Mouse (Mus musculus) hindbrain, embryonic 14.5 days (tissue): Measurements from ENCODE around the gene Gm4307. TPM values are rescaled to one million over a fixed set of nuclear protein-coding genes. Genes with fewer than 3 reads are reported as not detected.
"Not testable (repeated sequence)": the region's sequence is repeated elsewhere in the genome, so short reads cannot be mapped to it uniquely, and the experiment has no call there.

Experiments
- ATAC-seq: fragments of 200-750 bp; cut with Nextera tagmentation; 2 replicates; pipeline ENCODE4 v1.8.0; 2017; ENCODE audit warnings: moderate number of reproducible peaks, mild to moderate bottlenecking, moderate TSS enrichment, moderate library complexity; ENCODE audit not compliant: low FRiP score
- DNase-seq: peaks from one replicate; pipeline ENCODE4 v3.0.0-alpha.2; 2015; ENCODE audit warnings: low spot score
- H3K27ac ChIP-seq: fragments of 300-500 bp; sonication (generic); 2 replicates; pipeline ENCODE4 v1.5.1; 2014; ENCODE audit warnings: mild to moderate bottlenecking, moderate library complexity
- H3K27me3 ChIP-seq: fragments of 300-500 bp; sonication (generic); 2 replicates; pipeline ENCODE4 v1.6.1; 2014; ENCODE audit warnings: mild to moderate bottlenecking, low read length, mixed read lengths; ENCODE audit not compliant: control insufficient read depth, insufficient read depth
- H3K36me3 ChIP-seq: fragments of 300-500 bp; sonication (generic); replicated peaks from 2 replicates; pipeline ENCODE4 v1.6.1; 2014; ENCODE audit not compliant: control insufficient read depth, insufficient read depth
- H3K4me1 ChIP-seq: fragments of 300-500 bp; sonication (generic); replicated peaks from 2 replicates; pipeline ENCODE4 v1.6.1; 2014; ENCODE audit warnings: antibody characterized with exemption, low read length, mixed read lengths; ENCODE audit not compliant: control insufficient read depth, insufficient read depth
- H3K4me2 ChIP-seq: fragments of 300-500 bp; sonication (generic); replicated peaks from 2 replicates; pipeline ENCODE4 v1.6.1; 2014; ENCODE audit warnings: mild to moderate bottlenecking, moderate library complexity
- H3K4me3 ChIP-seq: fragments of 300-500 bp; sonication (generic); replicated peaks from 2 replicates; pipeline ENCODE4 v1.5.1; 2014; ENCODE audit warnings: mild to moderate bottlenecking, low read length
- H3K9ac ChIP-seq: fragments of 300-500 bp; sonication (generic); 2 replicates; pipeline ENCODE4 v1.6.1; 2014
- H3K9me3 ChIP-seq: fragments of 300-500 bp; sonication (generic); 2 replicates; pipeline ENCODE4 v1.6.1; 2016; ENCODE audit warnings: low read length; ENCODE audit not compliant: control insufficient read depth
- WGBS: fragments of 180-500 bp; shearing (Covaris S2); extraction: QIAGEN DNeasy Blood & Tissue Kit; methylation state at CpG from one replicate; pipeline ENCODE4 v1.1.7; 2014; 5-methylcytosine and 5-hydroxymethylcytosine counted together
- polyA plus RNA-seq: library from polyadenylated mRNA; unstranded; fragments of >200 nt; fragmentation: Nextera tagmentation; extraction: Ambion mirVana; gene quantifications from 2 replicates; pipeline ENCODE4 v1.2.1, GENCODE M21; 2014

The Gm4307 gene
- not detected in 2 replicates for polyA plus RNA-seq

GRCm38 (mm10) chr10:100361038-100361437, at the start of gene Gm4307:
Gene Gm4307, plus strand, starts transcription at chr10:100361338.
- H3K4me1 ChIP-seq, H3K4me2 ChIP-seq, H3K4me3 ChIP-seq, H3K27me3 ChIP-seq, H3K9me3 ChIP-seq, H3K27ac ChIP-seq, ATAC-seq, DNase-seq, H3K9ac ChIP-seq, H3K36me3 ChIP-seq: not testable (repeated sequence)
- WGBS, result no CpG with 5 or more reads among the region's 3 CpGs

GRCm38 (mm10) chr10:100335376-100335775, 25.8 kb upstream of the Gm4307 start, which contains the start of gene Gm4301:
Gene Gm4301, plus strand, starts transcription at chr10:100335676.
- not testable (repeated sequence) for H3K9ac ChIP-seq, DNase-seq, H3K4me2 ChIP-seq, H3K27ac ChIP-seq, ATAC-seq, H3K9me3 ChIP-seq, H3K27me3 ChIP-seq, H3K36me3 ChIP-seq, H3K4me1 ChIP-seq, H3K4me3 ChIP-seq
- WGBS, result no CpG with 5 or more reads among the region's 2 CpGs

- H3K4me3 ChIP-seq, H3K27ac ChIP-seq, H3K4me2 ChIP-seq, DNase-seq, H3K9me3 ChIP-seq, H3K4me1 ChIP-seq, H3K27me3 ChIP-seq, H3K9ac ChIP-seq, H3K36me3 ChIP-seq, ATAC-seq: not testable (repeated sequence)
- no CpG with 5 or more reads among the region's 3 CpGs for WGBS
Measured at GRCm38 (mm10) chr10:100340536-100340935, 20.6 kb upstream of the Gm4307 start, which contains the start of gene Gm4302. Gene Gm4302, plus strand, starts transcription at chr10:100340836.

GRCm38 (mm10) chr10:100345672-100346071, 15.5 kb upstream of the Gm4307 start, which contains the start of gene Gm4303:
Gene Gm4303, plus strand, starts transcription at chr10:100345972.
- not testable (repeated sequence) for H3K4me1 ChIP-seq, H3K4me3 ChIP-seq, DNase-seq, H3K4me2 ChIP-seq, H3K9ac ChIP-seq, H3K27ac ChIP-seq, H3K9me3 ChIP-seq, ATAC-seq, H3K36me3 ChIP-seq, H3K27me3 ChIP-seq
- WGBS, result no CpG with 5 or more reads among the region's 3 CpGs

GRCm38 (mm10) chr10:100350793-100351192, 10.3 kb upstream of the Gm4307 start, which contains the start of gene Gm4305:
Gene Gm4305, plus strand, starts transcription at chr10:100351093.
- H3K4me3 ChIP-seq, H3K36me3 ChIP-seq, H3K4me2 ChIP-seq, DNase-seq, H3K9ac ChIP-seq, H3K27me3 ChIP-seq, ATAC-seq, H3K9me3 ChIP-seq, H3K27ac ChIP-seq, H3K4me1 ChIP-seq: not testable (repeated sequence)
- no CpG with 5 or more reads among the region's 3 CpGs for WGBS

- not testable (repeated sequence) for DNase-seq, H3K9me3 ChIP-seq, H3K36me3 ChIP-seq, H3K4me3 ChIP-seq, H3K4me2 ChIP-seq, H3K27ac ChIP-seq, H3K27me3 ChIP-seq, ATAC-seq, H3K4me1 ChIP-seq, H3K9ac ChIP-seq
- WGBS, result 96% methylated on average over 2 of the region's 2 CpGs
Measured at GRCm38 (mm10) chr10:100356841-100357240, 4.3 kb upstream of the Gm4307 start.

GRCm38 (mm10) chr10:100382460-100382859, 21.3 kb downstream of the Gm4307 start, which contains the start of gene Gm4312:
Gene Gm4312, minus strand, starts transcription at chr10:100382560.
- not testable (repeated sequence) for H3K4me2 ChIP-seq, H3K27me3 ChIP-seq, H3K9ac ChIP-seq, H3K4me3 ChIP-seq, H3K36me3 ChIP-seq, H3K27ac ChIP-seq, H3K9me3 ChIP-seq, H3K4me1 ChIP-seq, ATAC-seq, DNase-seq
- no CpG with 5 or more reads among the region's 2 CpGs for WGBS

GRCm38 (mm10) chr10:100402301-100402700, 41.2 kb downstream of the Gm4307 start:
- H3K4me1 ChIP-seq, ATAC-seq, H3K4me3 ChIP-seq, H3K36me3 ChIP-seq, H3K27ac ChIP-seq, H3K27me3 ChIP-seq, H3K9me3 ChIP-seq, DNase-seq, H3K9ac ChIP-seq, H3K4me2 ChIP-seq: not testable (repeated sequence)
- WGBS, result 89% methylated on average over 6 of the region's 6 CpGs
